Mouse (Mus musculus): ENCODE data around the gene Stox1.
A peak's percentile ranks its signal among the peaks of the same experiment; 100 is the strongest.

Stox1 gene

DNA sequence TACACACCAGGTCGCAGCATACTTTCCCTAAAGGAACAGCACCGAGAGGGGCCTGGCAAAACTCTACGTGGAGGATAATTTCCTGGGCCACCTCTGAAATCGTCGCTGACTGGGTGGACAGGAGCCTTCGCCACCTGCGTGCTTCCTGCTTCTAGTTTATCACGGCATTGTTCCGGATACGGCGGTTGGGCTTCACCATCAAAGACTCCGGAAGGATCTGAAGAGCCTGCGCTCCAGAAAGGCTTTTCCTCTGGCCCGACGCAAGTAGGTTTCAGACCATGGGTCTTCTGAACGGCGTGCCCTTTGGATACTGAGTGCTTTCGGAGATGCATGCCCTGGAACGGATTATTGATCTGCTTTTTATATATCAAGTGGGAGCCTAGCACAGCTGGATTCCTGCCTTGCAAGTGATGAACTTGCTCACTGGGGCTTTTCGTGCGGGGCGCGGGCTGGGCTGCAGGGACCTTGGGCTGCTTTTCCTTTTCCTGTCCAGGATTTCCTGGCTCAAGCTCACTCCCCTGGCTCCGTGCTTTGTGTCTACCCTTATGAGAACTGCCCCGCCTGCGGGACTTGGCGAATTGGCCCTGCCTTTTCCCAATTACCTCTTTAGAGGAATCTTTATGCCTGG, 60.9 kb downstream of the Stox1 start:
- no peak for DNase-seq (ENCODE audit: extremely low spot score)

DNA sequence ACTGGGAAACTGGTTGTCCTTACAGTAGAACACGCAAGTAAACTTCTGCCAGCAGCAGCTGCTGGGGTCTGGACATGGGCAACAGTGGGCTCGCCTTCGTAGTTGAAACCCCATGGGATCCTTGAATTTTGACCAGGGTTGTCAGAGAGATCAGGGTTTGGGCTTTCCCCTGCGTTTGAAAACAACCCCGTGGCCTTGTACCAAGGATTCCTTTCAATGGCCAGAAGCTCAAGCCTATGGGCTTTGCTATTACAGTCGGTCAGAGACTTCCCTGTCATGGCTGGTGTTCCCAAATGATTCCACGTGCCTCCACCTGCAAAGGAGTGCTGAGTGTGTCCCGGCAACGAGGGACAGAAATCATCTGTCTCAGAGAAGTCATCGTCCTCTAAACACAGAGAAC, 61.8 kb downstream of the Stox1 start:
- no peak for DNase-seq (ENCODE audit: extremely low spot score)

GRCm38 (mm10) chr10:62656711-62657110, 69.2 kb downstream of the Stox1 start:
- no peak for DNase-seq (ENCODE audit: extremely low spot score)

- DNase-seq (ENCODE audit: extremely low spot score): no peak
These were observed 74.0 kb downstream of the Stox1 start for GRCm38 (mm10) chr10:62651961-62652360.

DNA sequence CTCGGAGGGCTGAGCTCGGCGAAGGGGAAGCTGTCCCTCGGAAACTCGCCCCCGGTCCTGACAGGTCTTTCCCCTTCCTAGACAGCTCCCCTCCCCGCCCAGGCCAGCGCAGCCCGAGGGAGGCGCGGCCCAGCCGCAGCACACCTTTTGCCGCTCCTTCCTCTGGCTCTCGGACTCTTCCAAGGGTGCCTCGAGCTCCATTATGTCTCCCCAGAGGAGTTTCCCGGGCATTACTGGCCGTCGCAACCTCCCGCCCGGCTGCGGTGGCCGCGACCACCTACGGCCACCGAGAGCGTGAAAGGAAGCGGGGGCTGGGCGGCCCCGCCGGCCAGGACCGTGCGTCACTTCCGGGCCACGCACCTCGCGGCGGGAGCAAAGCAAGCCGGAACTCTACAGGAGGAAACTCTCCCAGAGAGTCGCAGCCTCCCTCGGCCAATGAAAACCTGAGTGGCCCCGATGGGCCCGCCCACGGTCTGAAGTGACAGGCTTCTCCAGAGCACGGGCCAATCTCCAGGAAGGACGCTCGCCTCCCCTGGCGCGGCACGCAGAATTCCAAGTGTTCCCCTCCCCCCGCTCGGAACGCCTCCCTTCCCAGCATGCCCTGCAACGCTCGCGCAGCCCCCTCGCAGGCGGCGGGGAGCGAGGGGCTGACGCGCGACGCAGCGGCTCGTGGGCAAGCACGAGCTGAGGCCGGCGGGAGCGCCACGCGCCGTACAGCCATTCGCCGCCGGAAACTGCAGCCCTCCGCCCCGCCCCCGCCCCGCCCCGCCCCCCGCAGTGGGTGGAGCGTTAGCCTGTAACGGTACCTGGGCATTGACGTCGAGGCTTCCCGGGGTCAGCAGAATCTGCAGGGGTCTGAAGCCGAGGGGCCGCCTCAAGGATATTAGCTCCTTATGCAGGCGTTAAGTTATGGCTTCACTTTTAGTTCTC, 74.8 kb downstream of the Stox1 start, which contains the start of gene Ddx50:
Ddx50 (minus strand) TSS at position 338 of the 930 bp plus-strand sequence.
- peak; percentile 99 for DNase-seq (ENCODE audit: extremely low spot score)

DNA sequence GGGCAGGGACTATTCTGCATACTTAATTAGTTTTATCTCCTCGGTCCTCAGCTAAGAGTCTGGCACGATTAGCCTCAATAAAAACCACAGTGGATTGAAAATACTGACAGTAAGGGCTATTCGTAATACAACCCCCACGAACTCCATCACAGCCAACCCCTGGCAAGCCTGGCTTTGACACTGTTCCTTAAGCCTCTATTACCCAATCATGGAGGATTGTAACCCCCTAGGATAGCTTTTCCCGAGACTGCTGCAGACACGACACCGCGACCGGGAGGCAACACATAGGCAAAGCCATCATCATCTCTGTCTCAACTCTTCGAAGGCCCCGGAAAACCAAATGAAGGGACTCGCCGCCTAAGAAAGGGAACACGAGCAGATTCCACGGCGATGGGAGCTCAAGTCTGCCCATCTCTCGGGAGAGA, 75.6 kb downstream of the Stox1 start:
- DNase-seq (ENCODE audit: extremely low spot score): no peak

All from embryo, embryonic 9.5 days (tissue).